Mouse (Mus musculus) lung, embryonic 16.5 days (tissue): Measurements from ENCODE around the gene Get4. TPM values are rescaled to one million over a fixed set of nuclear protein-coding genes. Genes with fewer than 3 reads are reported as not detected.

Experiments
- ATAC-seq: fragments of 200-750 bp; cut with Nextera tagmentation; 2 replicates; pipeline ENCODE4 v1.8.0; 2017; ENCODE audit warnings: low read depth, mild to moderate bottlenecking, moderate library complexity
- H3K27ac ChIP-seq: fragments of 300-500 bp; sonication (generic); 2 replicates; pipeline ENCODE4 v1.5.1; 2014; ENCODE audit warnings: mild to moderate bottlenecking, control low read depth, low read length
- H3K27me3 ChIP-seq: fragments of 300-500 bp; sonication (generic); 2 replicates; pipeline ENCODE4 v1.6.1; 2014; ENCODE audit warnings: low read depth, low read length, mixed read lengths; ENCODE audit not compliant: control insufficient read depth, insufficient read depth
- H3K36me3 ChIP-seq: fragments of 300-500 bp; sonication (generic); 2 replicates; pipeline ENCODE4 v1.6.1; 2014; ENCODE audit warnings: low read length; ENCODE audit not compliant: control insufficient read depth, insufficient read depth
- H3K4me1 ChIP-seq: fragments of 300-500 bp; sonication (generic); replicated peaks from 2 replicates; pipeline ENCODE4 v1.6.1; 2014; ENCODE audit warnings: low read length, mixed read lengths; ENCODE audit not compliant: control insufficient read depth, insufficient read depth
- H3K4me2 ChIP-seq: fragments of 300-500 bp; sonication (generic); 2 replicates; pipeline ENCODE4 v1.6.1; 2014; ENCODE audit warnings: low read depth, low read length, control low read depth
- H3K4me3 ChIP-seq: fragments of 300-500 bp; sonication (generic); 2 replicates; pipeline ENCODE4 v1.5.1; 2014; ENCODE audit warnings: mild to moderate bottlenecking, low read length, control low read depth
- H3K9ac ChIP-seq: fragments of 300-500 bp; sonication (generic); 2 replicates; pipeline ENCODE4 v1.6.1; 2014; ENCODE audit warnings: low read length, control low read depth
- H3K9me3 ChIP-seq: fragments of 300-500 bp; sonication (generic); 2 replicates; pipeline ENCODE4 v1.6.1; 2016; ENCODE audit warnings: low read length; ENCODE audit not compliant: control insufficient read depth
- WGBS: fragments of 180-500 bp; shearing (Covaris S2); extraction: QIAGEN DNeasy Blood & Tissue Kit; methylation state at CpG from one replicate; pipeline ENCODE4 v1.1.7; 2014; 5-methylcytosine and 5-hydroxymethylcytosine counted together
- polyA plus RNA-seq: library from polyadenylated mRNA; unstranded; fragments of >200 nt; fragmentation: Nextera tagmentation; extraction: Ambion mirVana; gene quantifications from 2 replicates; pipeline ENCODE4 v1.2.1, GENCODE M21; 2015

Get4 gene
- polyA plus RNA-seq, 1 experiment from 2014 or later: 174 TPM

DNA sequence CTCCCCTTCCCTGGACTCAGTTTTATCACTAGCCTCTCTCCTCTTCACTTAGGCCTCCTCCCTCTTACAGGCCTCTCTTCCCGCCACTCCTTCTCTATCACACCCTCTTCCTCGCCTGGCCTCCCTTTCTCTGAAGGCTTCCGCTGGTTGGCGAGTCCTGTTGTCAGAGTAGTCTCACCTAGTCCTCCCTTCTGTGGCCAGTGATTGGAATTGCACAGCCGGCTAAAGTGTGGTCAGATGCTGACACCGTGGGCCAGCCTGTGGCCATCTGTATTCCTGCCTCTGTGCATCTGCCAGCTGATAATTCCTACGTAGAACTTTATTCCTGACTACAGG lies 754 bp downstream of the Get4 start:
- H3K4me2 ChIP-seq: peak overlapping the region; percentile 82
- H3K4me1 ChIP-seq: peaks cover 37% of the 10 kb centered on the region
- WGBS: under 1% methylated on average over 7 of the region's 7 CpGs
- H3K27me3 ChIP-seq: no peaks in the 10 kb centered on the region
- peak overlapping the region; percentile 94 for H3K27ac ChIP-seq
- peak overlapping the region; percentile 74 for H3K4me3 ChIP-seq
- peak; percentile 13; the same call in 1 of the 2 replicates for ATAC-seq
- H3K36me3 ChIP-seq: peaks cover 12% of the 10 kb centered on the region
- H3K9ac ChIP-seq: peak overlapping the region; percentile 87
- H3K9me3 ChIP-seq: no peaks in the 10 kb centered on the region

DNA sequence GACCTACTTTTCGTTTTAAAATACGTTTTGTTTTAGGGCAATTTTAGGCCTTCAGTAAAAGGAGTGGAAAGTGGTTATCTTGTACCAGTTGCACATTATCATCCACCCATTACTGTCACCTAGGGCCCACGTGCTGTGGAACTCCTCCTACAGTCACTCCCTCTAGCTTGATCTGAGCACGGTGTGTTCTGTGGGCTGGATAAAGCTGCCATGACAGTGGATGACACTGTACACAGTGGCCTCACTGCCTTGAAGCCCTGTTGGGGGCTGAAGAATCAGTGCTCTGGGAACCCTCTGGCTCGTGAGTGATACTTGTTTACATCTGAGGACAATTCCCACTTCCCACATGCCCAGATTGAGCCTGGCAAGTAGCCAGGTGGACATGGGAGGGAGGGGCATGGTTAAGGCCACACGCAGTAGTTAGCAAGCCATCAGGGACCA lies 1.2 kb downstream of the Get4 start:
- 1% methylated on average over 6 of the region's 6 CpGs for WGBS
- Histone ChIP-seq H3K9me3 (no peaks in the 10 kb centered on the region), H3K4me1 (peaks cover 39% of the 10 kb centered on the region), H3K9ac (peak overlapping the region; percentile 87), H3K36me3 (peaks cover 9% of the 10 kb centered on the region), H3K27ac (peak overlapping the region; percentile 94), H3K27me3 (no peaks in the 10 kb centered on the region), H3K4me3 (peak overlapping the region; percentile 74), H3K4me2 (peak overlapping the region; percentile 82)
- peak; percentile 21 for ATAC-seq

DNA sequence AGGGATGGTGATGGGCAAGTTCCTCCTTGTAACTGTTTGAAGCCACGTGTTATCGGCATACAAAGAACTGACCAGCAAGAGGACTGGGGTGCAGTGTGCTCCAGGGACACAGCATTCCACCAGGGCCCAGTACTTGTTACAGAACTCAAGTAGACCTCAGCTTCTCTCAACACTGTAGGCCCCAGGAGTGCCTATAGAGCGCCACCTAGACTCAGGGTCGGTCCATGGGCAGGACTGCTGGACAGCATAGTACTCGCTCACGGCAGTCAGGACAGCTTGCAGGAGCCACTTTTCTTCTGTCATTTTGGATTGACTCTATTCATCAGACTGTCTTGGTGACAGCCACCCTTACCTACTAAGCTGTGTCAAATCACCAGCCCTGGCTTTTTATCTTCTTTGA lies 2.8 kb downstream of the Get4 start:
- Histone ChIP-seq H3K4me3 (no peak overlapping the region), H3K4me1 (peaks cover 51% of the 10 kb centered on the region), H3K4me2 (no peak overlapping the region), H3K27me3 (no peaks in the 10 kb centered on the region), H3K9me3 (no peaks in the 10 kb centered on the region), H3K27ac (no peak overlapping the region), H3K9ac (0 out of 2 replicates have a peak overlapping the region, but pooled peaks have one; percentile 2), H3K36me3 (peaks cover under 1% of the 10 kb centered on the region; the same call in 1 of the 2 replicates)
- ATAC-seq: no peak
- 79% methylated on average over 6 of the region's 6 CpGs for WGBS

DNA sequence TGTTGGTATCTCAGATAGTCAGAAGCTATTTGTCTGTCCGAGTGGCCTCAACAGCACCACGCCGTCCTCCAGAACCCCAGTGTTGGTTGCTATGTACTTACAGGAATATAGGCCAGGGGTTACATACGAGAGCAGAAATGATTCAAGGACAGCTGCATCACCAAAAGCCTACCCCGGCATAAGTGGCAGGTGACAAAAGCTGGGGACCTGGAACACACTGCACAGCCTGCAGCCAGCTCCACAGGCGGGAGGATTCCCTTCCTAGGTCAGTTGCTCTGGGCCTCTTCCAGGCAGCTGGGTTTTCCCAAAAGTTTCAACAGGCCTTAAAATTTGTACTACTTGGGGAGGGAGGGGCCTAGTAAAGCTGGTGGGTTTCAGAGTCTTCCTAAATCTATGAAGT lies 3.7 kb downstream of the Get4 start:
- no peaks in the 10 kb centered on the region for H3K27me3 ChIP-seq
- H3K4me3 ChIP-seq: no peak overlapping the region
- WGBS: 85% methylated on average over 6 of the region's 6 CpGs
- H3K4me1 ChIP-seq: peaks cover 56% of the 10 kb centered on the region
- ATAC-seq: no peak
- no peak overlapping the region for H3K4me2 ChIP-seq
- H3K9ac ChIP-seq: 0 out of 2 replicates have a peak overlapping the region, but pooled peaks have one; percentile 1
- H3K27ac ChIP-seq: no peak overlapping the region
- H3K9me3 ChIP-seq: no peaks in the 10 kb centered on the region
- no peaks in the 10 kb centered on the region for H3K36me3 ChIP-seq

DNA sequence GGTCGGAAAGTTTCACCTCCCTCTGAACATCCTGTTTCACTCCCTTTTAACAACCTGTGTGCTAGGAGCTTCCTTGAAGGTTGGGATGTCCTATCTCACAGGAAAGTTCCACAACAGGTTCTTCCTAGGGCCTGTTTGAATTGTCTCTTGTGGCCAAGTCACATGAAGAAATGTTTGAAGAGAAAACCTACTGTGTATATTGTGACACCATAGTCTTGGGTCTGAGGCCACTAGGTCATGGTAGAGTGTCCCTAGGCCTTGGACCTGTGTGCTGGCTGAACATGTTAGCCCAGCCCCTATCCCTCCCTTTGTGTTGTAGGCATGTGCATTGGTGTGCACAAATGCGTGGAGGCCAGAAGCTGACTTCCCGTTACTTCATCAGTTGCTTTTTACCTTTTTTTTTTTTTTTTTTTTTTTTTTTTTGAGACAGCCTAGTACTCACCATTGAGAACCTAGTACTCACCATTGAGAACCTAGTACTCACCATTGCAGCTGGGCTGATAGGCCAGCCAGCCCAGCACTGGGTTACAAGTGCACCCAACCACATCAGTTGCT lies 4.2 kb downstream of the Get4 start:
- H3K27ac ChIP-seq: no peak overlapping the region
- H3K4me1 ChIP-seq: peaks cover 59% of the 10 kb centered on the region
- no peak overlapping the region for H3K4me2 ChIP-seq
- ATAC-seq: no peak
- WGBS: 81% methylated on average over 3 of the region's 3 CpGs
- no peaks in the 10 kb centered on the region for H3K36me3 ChIP-seq
- no peaks in the 10 kb centered on the region for H3K27me3 ChIP-seq
- peak overlapping the region; percentile 1; the same call in 1 of the 2 replicates for H3K9ac ChIP-seq
- no peak overlapping the region for H3K4me3 ChIP-seq
- H3K9me3 ChIP-seq: no peaks in the 10 kb centered on the region

DNA sequence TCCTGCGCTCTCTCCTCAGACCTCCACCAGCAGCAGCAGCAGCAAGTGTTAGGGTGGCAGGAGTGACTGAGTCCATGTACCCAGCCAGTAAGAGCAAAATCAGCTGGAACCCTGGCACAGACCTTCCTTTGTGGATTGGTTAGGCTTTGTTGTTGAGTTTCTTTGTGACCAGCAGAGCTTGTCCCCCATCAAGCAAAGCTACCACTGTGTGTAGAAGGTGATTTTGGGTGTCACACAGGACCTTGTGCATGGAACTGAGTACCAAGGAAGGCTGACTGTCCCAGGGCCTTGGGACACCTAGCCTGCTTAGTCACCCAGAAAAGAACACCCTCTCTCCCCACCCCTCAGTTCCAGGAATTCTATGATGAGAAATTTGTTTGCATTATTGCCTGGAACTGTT lies 5.1 kb downstream of the Get4 start:
- WGBS: 83% methylated on average over 1 of the region's 1 CpGs
- H3K27ac ChIP-seq: peak overlapping the region; percentile 87; the same call in 1 of the 2 replicates

DNA sequence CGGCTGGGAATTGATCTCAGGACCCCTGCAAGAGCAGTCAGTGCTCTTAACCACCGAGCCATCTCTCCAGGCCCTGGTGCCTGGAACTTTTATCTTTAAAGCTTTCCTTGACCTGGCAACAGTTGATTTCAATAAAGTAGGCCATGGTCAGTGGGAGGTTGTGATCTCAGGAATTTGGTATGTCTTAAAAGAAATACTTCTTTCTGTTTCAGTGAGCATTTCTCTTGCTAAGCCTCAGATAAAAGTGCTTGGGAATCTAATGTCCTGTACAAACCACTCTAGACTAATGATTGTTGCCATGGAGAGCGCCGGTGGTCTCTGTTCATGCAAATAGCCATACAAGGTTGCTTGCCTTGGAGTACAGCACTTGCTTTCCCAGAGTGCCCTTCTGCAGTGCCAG lies 5.7 kb downstream of the Get4 start:
- no peaks in the 10 kb centered on the region for H3K27me3 ChIP-seq
- H3K27ac ChIP-seq: peak overlapping the region; percentile 87
- H3K9ac ChIP-seq: no peak overlapping the region
- ATAC-seq: no peak
- WGBS: 55% methylated on average over 4 of the region's 4 CpGs
- H3K36me3 ChIP-seq: peaks cover 4% of the 10 kb centered on the region
- H3K9me3 ChIP-seq: no peaks in the 10 kb centered on the region
- H3K4me2 ChIP-seq: no peak overlapping the region
- H3K4me1 ChIP-seq: peaks cover 54% of the 10 kb centered on the region
- H3K4me3 ChIP-seq: no peak overlapping the region

More for the DNA sequence above, 5.1 kb downstream of the Get4 start:
- H3K4me2 ChIP-seq: no peak overlapping the region
- peaks cover 54% of the 10 kb centered on the region for H3K4me1 ChIP-seq
- no peak for ATAC-seq
- H3K9ac ChIP-seq: 0 out of 2 replicates have a peak overlapping the region, but pooled peaks have one; percentile 3
- no peaks in the 10 kb centered on the region for H3K36me3 ChIP-seq
- H3K9me3 ChIP-seq: no peaks in the 10 kb centered on the region
- H3K27me3 ChIP-seq: no peaks in the 10 kb centered on the region
- H3K4me3 ChIP-seq: no peak overlapping the region

DNA sequence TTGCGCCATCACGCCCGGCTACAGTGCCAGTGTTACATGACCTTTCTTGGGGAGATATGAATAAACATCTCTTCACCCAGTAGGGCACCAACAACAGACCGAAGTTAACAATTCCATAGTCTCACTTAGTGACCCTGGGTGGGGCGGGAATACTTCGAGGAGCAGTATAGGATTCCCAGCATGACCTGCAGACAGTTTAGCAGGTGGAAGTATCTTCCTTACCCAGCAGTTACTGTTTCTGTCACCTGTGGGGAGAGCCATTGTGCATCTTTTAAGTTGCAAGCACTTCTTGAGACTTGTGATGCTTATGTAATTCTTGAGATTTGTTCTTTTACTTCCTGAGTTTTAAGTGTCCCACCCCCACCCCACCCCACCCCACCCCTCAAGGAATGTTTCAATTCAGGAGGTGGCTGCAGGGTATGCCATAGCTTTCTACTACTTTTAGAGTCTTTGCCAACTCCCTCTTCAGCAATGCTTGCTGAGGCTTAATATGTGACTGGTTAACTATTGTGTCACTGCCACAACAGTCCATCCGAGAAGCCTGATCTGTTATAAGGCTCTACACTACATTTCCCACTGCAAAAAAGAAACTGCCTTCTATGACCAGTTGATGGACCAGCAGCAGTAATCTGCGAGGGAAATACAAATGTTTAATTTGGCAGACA lies 6.4 kb downstream of the Get4 start:
- no peaks in the 10 kb centered on the region for H3K9me3 ChIP-seq
- H3K4me2 ChIP-seq: peak overlapping the region; percentile 10; the same call in 1 of the 2 replicates
- WGBS: 78% methylated on average over 8 of the region's 8 CpGs
- no peak overlapping the region for H3K9ac ChIP-seq
- peak; percentile 53 for ATAC-seq
- no peaks in the 10 kb centered on the region for H3K27me3 ChIP-seq
- H3K36me3 ChIP-seq: peaks cover 5% of the 10 kb centered on the region
- H3K27ac ChIP-seq: peak overlapping the region; percentile 87
- peaks cover 53% of the 10 kb centered on the region for H3K4me1 ChIP-seq
- no peak overlapping the region for H3K4me3 ChIP-seq

DNA sequence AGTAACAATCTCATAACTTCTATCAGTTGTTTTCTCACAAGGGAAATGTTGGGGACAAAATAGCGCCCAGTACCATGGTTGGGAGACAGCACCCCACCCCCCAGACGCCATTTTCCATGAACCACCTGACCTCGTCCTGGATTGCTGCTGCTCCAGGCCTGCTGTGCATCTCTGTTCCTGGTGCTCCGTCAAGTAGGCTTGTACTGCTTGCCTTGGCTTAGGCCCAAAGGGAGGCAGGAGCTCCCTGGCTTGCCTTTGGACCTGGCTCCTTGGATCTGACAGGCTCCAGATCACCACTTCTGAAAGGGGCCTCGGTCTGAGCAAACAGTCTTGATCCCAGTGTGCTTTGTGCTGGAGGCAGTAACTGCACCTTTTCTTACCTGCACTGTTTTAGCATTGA lies 7.7 kb downstream of the Get4 start:
- H3K36me3 ChIP-seq: peaks cover 13% of the 10 kb centered on the region
- peak; percentile 81 for ATAC-seq

More for the DNA sequence above, 7.7 kb downstream of the Get4 start:
- peaks cover 40% of the 10 kb centered on the region for H3K4me1 ChIP-seq
- H3K27me3 ChIP-seq: no peaks in the 10 kb centered on the region
- 65% methylated on average over 5 of the region's 5 CpGs for whole genome bisulfite sequencing
- H3K4me3 ChIP-seq: no peak overlapping the region
- peak overlapping the region; percentile 87 for H3K27ac ChIP-seq
- 0 out of 2 replicates have a peak overlapping the region, but pooled peaks have one; percentile 4 for H3K4me2 ChIP-seq
- no peak overlapping the region for H3K9ac ChIP-seq
- no peaks in the 10 kb centered on the region for H3K9me3 ChIP-seq
